Mouse (Mus musculus): ENCODE data around the gene Maats1.

Maats1 gene

GRCm38 (mm10) chr16:38370633-38371374, 28.9 kb upstream of the Maats1 start:
- DNase-seq (ENCODE audit: low read depth, low spot score) = peak; percentile 54

DNA sequence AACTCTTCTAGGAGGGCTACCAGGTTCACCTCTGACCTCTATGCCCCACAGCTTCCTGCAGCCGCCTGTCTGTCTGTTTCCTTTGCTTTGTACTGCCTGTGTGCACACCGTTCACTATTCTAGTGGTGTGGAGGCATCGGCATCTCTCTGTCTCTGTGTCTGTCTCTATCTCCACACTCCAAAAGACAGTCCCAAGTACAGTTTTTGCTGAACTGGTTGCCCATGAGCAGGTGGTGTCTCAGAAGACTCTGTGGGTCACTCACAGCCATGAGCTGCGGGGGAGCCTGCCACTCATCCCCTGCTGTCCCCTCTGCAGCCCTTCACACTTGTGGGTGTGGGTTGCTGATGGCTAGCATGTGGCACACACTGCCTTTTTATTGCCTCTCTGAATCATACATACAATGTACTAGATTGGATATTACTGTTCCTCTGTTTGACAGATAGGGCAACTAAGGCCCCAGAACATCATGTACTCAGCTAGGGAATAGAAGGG, 28.1 kb upstream of the Maats1 start:
- DNase-seq (ENCODE audit: low read depth, low spot score) = no peak

- DNase-seq (ENCODE audit: low read depth, low spot score) = no peak
These were observed 27.5 kb upstream of the Maats1 start for GRCm38 (mm10) chr16:38369431-38369830.

GRCm38 (mm10) chr16:38369000-38369399, 27.1 kb upstream of the Maats1 start:
- no peak for DNase-seq (ENCODE audit: low read depth, low spot score)

DNA sequence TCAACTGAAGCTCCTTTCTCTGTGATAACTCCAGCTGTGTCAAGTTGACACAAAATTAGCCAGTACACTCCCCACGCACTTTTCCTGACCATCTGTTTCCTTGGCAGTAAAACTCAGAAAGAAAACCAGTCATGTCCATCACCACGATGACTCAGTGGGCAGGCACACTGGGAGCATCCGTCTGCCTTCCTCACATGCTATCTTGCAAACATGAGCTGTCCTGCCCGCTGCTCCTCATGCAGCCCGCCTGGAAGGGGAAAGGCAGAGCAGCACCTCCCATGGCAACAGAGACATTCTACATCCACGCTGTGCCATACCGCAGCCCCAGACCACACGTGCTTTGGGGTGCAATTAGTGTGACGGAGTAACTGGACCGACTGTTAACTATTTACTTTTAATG, 26.4 kb upstream of the Maats1 start:
- DNase-seq (ENCODE audit: low read depth, low spot score) = no peak

- DNase-seq (ENCODE audit: low read depth, low spot score) = no peak
These were observed 24.3 kb upstream of the Maats1 start for GRCm38 (mm10) chr16:38366231-38366630.

DNA sequence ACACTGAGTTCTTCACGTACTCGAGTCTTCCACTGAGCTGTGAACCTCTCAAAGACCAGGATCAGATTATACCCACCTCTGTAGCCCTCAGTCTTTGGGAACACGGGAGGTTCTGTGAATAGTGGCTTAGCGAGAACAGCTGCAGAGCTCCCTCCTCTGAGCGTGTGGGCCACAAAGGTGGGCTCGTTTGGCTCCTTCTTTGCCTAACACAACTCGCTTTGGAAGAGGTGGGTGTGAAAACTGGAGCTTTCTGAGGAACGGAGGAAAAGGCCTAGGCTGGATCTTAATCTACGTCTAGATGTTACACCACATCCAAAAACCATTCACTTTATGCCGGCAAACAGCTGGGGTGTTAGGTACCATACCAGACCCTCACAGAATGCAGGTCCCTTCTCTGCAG, 23.4 kb upstream of the Maats1 start:
- no peak for DNase-seq (ENCODE audit: low read depth, low spot score)

DNA sequence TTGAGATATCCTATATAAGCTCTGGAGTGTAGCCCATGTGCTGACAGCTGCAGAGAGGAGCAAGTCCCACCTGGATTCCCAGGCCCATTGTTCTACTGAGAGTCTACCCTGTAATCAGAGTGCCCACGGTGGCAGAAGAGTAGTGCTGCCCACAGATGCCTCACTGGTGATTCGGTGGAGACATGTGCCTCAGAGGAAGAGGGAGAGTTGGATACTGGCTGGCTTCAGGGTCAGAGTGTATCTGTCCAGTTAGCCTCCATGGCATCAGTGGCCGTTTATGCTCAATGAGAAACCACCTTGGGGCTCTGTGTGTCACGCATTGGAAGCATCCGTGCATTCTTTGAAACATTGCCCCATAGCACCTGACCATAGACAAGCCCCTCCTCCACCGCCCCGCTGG, 21.7 kb upstream of the Maats1 start:
- no peak for DNase-seq (ENCODE audit: low read depth, low spot score)

GRCm38 (mm10) chr16:38363256-38363595, 21.3 kb upstream of the Maats1 start:
- DNase-seq (ENCODE audit: low read depth, low spot score) = no peak

DNA sequence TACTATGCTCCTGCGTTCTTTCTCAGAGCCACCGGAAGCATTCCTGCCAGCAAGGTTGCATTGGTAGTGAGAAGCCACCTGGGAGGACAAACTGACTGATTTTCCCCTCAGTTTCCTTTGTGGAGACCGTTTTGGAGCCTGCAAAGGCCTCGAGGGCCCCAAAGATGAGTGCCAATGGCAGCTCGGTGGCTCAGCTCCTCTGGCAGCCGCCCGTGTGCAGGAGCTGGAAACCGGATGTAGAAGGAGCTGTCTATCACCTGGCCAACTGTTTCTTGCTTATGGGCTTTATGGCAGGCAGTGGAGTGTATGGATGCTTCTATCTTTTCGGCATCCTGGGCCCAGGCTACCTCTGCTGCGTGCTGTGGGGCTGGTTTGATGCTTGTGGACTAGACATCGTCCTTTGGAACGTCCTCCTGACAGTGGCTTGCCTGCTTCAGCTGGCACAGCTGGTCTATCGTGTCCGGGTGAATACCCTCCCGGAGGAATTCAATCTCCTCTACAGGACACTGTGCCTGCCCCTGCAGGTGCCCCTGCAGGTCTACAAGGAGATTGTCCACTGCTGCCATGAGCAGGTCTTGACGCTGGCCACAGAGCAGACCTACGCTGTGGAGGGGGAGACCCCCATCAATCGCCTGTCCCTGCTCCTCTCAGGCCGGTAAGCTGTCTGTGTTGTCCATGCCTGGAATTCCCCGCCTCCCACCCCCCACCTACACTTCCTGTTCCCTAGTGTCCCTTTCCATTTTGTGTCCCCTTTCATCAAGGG, 20.7 kb upstream of the Maats1 start:
- no peak for DNase-seq (ENCODE audit: low read depth, low spot score)

DNA sequence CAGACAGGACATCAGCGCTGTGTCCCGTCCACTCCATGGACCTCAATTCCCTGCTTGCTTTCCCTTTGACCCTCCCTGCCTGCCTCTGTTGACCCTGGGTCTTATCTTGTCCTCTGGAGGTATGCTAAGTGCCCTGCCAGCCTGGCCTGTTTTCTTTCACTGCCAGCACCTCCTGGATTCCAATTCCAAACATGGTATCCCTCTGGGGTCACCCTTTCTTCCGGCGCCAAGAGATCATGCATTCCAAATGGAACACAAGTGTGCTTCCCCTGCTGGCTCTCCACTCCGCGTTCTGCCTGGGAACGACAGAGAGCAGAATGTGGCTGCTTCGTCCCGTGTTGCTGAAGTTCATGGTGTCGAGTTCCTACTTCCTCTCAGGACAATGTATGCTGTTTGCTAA, 20.0 kb upstream of the Maats1 start, which contains the start of gene Popdc2:
Gene Popdc2 (plus strand): TSS at position 277 of the 400 bp plus-strand sequence.
- no peak for DNase-seq (ENCODE audit: low read depth, low spot score)

DNA sequence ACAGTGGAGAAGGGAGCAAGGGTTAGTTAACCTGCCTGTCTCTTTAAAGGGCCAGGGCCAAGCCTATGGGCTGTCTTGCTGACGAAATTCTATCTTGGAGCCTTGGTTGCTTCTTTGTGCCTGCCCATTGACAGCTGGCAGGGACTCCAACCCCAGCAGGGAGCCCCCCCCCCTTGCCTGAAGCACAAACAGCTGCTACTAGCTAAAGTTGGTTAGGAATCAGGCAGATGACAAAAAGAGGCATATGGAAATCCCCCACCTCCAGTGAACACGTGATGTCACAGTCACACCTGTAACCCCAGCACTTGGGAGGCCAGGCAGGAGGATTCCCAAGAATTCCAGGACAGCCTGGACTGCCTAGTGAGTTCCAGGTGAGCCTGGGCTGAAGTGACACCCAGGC, 18.4 kb upstream of the Maats1 start:
- no peak for DNase-seq (ENCODE audit: low read depth, low spot score)

DNA sequence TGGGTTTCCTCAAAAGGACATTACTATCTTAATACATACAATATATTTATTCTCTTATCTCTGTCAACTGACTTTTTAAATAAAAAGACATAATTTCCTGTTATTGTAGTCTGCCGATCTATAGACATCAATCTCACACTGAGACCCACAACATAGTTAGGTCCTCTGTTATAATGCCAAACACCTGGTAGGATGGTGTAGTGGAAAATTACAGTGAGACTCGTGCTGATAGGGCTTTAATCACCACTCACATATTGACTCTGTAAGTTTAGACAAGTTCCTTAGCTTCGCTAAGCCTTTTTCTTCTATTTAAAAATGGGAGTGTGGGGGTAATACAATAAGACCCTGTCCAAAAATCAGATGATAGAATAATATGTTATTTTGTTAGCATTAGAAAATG, 17.9 kb upstream of the Maats1 start:
- DNase-seq (ENCODE audit: low read depth, low spot score) = no peak

DNA sequence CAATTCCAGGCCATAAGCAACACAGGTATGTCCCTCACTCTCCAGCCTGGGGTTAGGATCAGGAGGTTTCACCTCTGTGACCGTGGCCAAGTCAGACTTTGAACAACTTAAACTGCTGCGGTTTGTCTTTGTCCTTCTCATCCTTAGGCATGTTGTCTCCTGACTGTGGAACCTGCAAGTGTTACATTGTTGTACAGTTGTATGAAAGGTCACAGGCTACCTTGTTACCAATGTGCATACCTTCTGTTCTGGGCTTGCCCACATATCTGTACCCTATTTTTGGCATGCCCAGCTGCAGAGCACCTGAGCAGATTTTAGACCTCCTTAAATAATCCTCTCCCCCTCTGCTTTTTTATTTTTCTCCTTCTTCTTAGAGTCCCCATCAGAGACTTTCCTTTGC, 17.3 kb upstream of the Maats1 start:
- DNase-seq (ENCODE audit: low read depth, low spot score) = no peak

DNA sequence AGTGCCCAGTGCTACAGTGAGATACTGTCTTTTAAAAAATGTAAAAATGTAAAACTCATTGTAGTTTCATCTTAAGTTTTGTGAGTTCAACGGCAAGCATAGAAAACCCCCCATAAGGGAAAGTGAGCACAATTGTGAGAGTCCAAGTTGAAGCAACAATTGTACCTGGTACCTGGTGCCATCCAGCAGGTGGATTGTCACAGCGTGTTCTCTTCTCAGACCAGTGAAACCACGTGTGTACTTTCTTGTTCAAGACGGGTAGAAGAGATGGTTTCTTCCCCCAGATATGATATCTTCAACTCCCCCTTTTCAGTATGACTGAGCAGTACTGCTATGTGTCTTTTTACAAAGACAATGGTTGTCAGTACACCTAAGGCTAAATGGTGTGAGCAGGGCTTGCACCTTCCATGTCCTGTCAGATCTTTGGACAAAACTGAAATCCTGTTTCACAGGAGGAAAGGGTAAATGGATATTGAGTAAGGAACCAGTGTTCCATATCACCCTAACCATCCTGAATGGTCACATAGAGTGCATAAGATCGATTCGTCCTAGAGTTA, 16.4 kb upstream of the Maats1 start:
- DNase-seq (ENCODE audit: low read depth, low spot score) = no peak

DNA sequence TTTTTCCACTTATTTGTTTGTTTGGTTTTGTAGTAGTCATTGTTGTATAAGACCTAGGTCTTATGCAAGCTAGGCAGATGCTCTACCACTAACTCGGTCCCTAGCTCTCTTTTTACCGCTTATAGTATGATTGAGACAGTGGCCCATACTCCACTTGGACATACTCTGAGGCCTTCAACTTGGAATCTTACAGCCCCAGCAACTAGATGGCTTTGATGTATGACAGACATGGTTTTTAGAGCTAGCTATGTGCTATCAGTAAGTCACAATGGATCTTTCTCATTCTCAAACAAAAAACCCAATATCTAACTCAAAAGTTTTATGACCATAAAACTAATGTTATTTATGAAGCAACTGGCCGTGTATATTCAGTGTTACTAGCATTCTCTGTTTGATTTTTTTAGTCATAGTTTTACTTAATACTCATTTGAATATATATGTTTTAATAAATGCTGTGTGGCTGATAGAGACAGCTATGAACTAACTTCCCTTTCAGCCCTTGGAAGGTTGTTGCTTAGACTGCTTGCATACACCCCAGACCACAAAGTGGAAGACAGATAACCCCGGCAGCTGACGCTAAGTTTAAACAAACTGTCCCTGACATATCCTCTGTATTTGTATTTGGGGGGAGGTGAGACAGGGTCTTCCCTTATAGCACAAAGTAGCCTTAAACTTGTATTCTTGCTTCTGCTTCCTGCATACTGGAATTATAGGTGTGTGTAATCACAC, 12.4 kb upstream of the Maats1 start:
- no peak for DNase-seq (ENCODE audit: low read depth, low spot score)

DNA sequence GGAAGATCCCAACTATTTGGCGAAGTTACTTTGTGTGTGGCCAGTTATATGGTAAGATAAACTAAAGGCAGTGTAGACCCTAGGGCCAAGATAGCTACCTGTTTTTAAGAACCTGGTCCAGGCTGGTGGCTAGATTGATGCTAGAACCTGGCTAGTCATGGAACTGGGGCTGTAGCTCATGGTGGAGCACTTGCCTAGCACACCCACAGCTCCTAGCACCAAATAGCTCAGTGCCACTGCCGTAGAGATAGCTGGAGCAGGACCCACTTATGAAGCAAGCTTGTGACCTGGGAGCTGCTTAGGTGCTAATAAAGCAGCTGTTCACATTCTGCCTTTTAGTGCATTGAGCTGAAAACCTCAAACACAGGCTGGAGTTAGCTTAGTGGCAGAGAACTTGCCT, 11.7 kb upstream of the Maats1 start:
- DNase-seq (ENCODE audit: low read depth, low spot score) = no peak

DNA sequence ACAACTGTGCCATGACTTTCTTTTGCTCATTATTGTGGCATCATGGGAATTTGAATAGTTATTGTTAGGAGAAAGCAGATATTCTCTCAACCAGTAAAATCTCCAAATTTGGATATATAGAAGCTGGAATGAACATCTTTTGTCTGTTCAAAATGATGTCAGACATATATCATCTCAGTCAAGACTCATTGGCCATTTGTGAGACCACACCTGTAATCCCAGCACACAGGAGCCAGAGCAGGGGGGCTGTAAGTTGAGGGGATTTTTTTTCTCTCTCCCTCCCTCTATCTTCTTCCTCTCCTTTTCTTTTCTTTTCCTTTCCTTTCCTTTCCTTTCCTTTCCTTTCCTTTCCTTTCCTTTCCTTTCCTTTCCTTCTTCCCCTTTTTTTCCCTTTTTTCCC, 10.9 kb upstream of the Maats1 start:
- no peak for DNase-seq (ENCODE audit: low read depth, low spot score)

DNA sequence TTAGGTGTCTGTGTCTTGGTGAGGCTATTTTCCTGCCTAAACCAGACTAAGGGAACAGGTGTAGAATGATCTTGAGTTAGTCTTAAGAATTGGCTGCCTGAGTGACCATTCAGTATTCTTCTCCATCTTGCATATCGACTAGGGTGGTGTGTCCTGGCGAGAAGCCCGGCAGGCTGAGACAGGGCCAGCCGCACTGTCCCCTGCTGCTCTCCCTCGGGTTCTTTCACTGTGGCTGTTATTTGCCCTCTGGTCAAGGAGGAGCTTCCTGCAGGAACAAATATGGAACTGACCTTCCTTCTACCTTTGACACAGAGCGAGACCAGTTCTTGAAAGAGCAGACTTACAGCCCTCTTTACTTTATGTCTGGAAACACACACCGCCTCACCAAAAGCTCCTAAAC, 10.1 kb upstream of the Maats1 start:
- DNase-seq (ENCODE audit: low read depth, low spot score) = no peak

DNA sequence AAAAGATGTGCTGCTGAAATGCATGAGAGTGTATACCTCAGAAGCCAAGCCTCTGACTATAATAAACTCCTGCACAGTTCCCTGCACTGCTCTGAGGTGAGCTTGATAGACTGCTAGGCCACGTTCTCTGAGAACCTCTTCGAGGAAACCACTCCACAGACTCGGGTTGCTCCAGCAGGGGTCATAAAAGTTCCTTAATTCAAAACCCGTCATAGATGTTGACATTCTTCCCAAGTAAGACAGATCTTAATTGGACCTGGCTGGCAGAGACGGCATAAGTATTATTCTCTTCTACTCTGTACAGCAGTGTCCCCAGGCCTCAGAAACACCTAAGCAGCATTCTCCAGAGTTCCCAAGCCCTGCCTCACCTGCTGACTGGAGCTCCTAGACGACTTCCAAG, 9.0 kb upstream of the Maats1 start:
- no peak for DNase-seq (ENCODE audit: low read depth, low spot score)

DNA sequence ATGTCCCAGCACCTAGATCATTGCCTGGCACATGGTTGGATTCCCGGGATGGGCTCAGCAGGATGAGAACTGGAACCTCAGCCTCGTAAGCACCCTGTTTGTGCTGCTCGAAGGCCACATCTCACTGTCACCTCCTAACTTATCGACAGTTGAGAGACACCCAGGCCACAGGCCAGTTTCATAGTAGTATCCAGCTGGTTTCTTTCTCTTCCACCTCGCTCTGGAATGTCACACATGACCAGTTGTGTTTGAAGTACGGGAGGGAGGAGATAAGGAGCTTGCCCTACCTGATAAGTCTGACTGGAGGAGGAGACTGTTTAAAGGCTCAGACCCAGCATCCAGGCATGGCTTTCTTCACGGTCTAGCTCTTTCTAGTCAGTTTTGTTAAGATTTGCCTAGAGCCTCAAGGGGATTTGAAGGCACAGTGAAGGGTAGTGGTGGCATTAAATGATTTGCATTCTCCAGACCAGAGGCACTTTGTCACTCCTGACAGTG, 8.5 kb upstream of the Maats1 start:
- no peak for DNase-seq (ENCODE audit: low read depth, low spot score)

DNA sequence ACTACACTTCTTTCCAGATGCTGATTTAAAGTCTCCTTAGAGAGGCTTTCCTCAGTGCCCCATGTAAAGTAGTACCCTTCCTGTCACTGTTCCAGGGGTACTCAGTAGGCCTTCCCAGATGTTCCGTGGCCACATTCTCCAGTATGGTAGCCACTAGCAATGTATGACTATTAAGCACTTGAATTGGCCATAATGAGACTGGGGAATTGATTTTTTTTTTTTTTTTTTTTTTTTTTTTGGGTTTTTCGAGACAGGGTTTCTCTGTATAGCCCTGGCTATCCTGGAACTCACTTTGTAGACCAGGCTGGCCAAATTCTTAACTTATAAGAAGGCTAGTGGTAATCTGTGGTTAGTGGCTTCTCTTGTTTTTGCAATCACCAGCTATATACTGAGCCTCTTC, 7.9 kb upstream of the Maats1 start:
- DNase-seq (ENCODE audit: low read depth, low spot score) = no peak
